Mouse (Mus musculus) heart, adult 18-20 months (tissue): Measurements from ENCODE around the gene Cops3. TPM values are rescaled to one million over a fixed set of nuclear protein-coding genes. Genes with fewer than 3 reads are reported as not detected.

Experiments
- DNase-seq, 2 experiments: peaks; one replicate each; pipeline ENCODE4 v3.0.0; 2021 to 2022; ENCODE audit warnings: mixed read lengths in 1 of 2
- total RNA-seq, 2 experiments: library from RNA; stranded (reverse); gene quantifications; 2 replicates each; pipeline ENCODE4 v1.2.3; 2021

Gene Cops3
- total RNA-seq, 2 experiments from 2014 or later: 71.7 to 75.1 TPM

- no peak for DNase-seq
Observed at GRCm38 (mm10) chr11:59777259-59777658, 62.4 kb downstream of the Cops3 start.

GRCm38 (mm10) chr11:59775435-59776148 lies 64.0 kb downstream of the Cops3 start:
- no peak for DNase-seq

- no peak for DNase-seq
Observed at GRCm38 (mm10) chr11:59774522-59774921, 65.1 kb downstream of the Cops3 start.

GRCm38 (mm10) chr11:59772902-59773301 lies 66.7 kb downstream of the Cops3 start:
- DNase-seq: no peak

- no peak for DNase-seq
Observed at GRCm38 (mm10) chr11:59772291-59772690, 67.3 kb downstream of the Cops3 start.

GRCm38 (mm10) chr11:59770753-59771152 lies 68.9 kb downstream of the Cops3 start:
- DNase-seq: no peak

GRCm38 (mm10) chr11:59769738-59770137 lies 69.9 kb downstream of the Cops3 start:
- DNase-seq: no peak

GRCm38 (mm10) chr11:59769307-59769706 lies 70.3 kb downstream of the Cops3 start:
- no peak for DNase-seq

Other genes starting within 250 kb of the Cops3 start
- gene Olfr223, start 246.5 kb downstream of the Cops3 start, total RNA-seq: not detected
- gene Mprip, start 178.5 kb downstream of the Cops3 start, total RNA-seq: 100 to 1,000 TPM; 123 to 131 TPM
- under 1 TPM; 0.46 to 0.50 TPM for gene Pld6, start 52.2 kb downstream of the Cops3 start, total RNA-seq
- 10 to 100 TPM; 43.5 to 49.5 TPM for gene Flcn, start 29.8 kb downstream of the Cops3 start, total RNA-seq
- 10 to 100 TPM; 26.1 to 31.6 TPM for gene Nt5m, start 391 bp downstream of the Cops3 start, total RNA-seq
- gene Med9, start 108.4 kb upstream of the Cops3 start, total RNA-seq: 10 to 100 TPM; 26.8 to 27.0 TPM
- 10 to 100 TPM in 1 of 2 experiments, 1 to 10 TPM in 1; 4.5 to 10.9 TPM for gene Rasd1, start 125.1 kb upstream of the Cops3 start, total RNA-seq
- 1 to 10 TPM; 1.6 to 3.3 TPM for gene Pemt, start 206.7 kb upstream of the Cops3 start, total RNA-seq